Mouse (Mus musculus) kidney, adult 2 months (tissue): Measurements from ENCODE around the gene B9d2.

ENCODE experiments used
- CTCF ChIP-seq: fragments of 200-500 bp; conservative IDR thresholded peaks from 2 replicates; pipeline ENCODE4 v1.5.1; 2011; ENCODE audit warnings: low read depth, mild to moderate bottlenecking, control low read depth, low read length, moderate library complexity, mixed read lengths; ENCODE audit not compliant: insufficient read depth, insufficient read length
- POLR2A ChIP-seq: fragments of 200-500 bp; IDR thresholded peaks from one replicate; pipeline ENCODE4 v1.6.1; 2011; ENCODE audit warnings: low read depth, low read length, control low read depth

DNA sequence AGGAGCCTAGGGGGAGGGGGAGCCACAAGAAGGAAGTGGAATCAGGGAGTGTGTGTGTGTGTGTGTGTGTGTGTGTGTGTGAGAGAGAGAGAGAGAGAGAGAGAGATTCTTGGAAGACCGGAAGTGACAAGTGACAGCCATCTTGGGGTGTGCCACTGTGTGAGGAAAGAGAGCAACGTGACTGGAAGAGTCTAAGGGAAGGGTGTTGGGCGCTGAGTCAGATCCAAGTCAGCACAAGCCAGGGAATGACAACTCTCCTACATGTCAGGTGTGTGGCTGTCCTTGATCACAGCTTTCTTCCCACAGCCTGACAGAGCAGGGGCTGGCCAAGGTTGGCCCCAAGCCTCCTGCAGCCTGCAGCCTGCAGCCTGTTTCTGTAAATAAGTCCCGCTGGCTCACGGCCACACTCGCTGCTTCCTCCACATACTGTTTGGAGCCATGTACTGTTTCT lies 25.2 kb downstream of the B9d2 start:
- TF ChIP-seq POLR2A = no peak
- no peak for TF ChIP-seq CTCF
